Mouse (Mus musculus): ENCODE measurements around the gene Mettl18.
"Not testable (repeated sequence)": the region's sequence is repeated elsewhere in the genome, so short reads cannot be mapped to it uniquely, and the experiment has no call there.

GRCm38 (mm10) chr1:164022106-164022505 lies 27.4 kb downstream of the Mettl18 start:
- TF ChIP-seq POLR2AphosphoS5 (IDR thresholded peaks at IDR 0.05; ENCODE audit: insufficient replicate concordance, low read depth, low read length); CTCF (IDR thresholded peaks at IDR 0.05; ENCODE audit: low read depth, low read length); TAL1 (conservative IDR thresholded peaks at IDR 0.05; ENCODE audit: low read depth, low read length); GATA1 (IDR thresholded peaks at IDR 0.05; ENCODE audit: borderline replicate concordance, low read length); GATA2 (IDR thresholded peaks at IDR 0.05; ENCODE audit: borderline replicate concordance, low read depth, low read length): not testable (repeated sequence)

All from G1E (cell line).